Mouse (Mus musculus) lung, adult 18-20 months (tissue): ENCODE results near the gene Nrgn.

ENCODE experiments used
- DNase-seq, 2 experiments: peaks; one replicate each; pipeline ENCODE4 v3.0.0; 2022; ENCODE audit warnings: mixed read lengths in 2 of 2

The Nrgn gene

DNA sequence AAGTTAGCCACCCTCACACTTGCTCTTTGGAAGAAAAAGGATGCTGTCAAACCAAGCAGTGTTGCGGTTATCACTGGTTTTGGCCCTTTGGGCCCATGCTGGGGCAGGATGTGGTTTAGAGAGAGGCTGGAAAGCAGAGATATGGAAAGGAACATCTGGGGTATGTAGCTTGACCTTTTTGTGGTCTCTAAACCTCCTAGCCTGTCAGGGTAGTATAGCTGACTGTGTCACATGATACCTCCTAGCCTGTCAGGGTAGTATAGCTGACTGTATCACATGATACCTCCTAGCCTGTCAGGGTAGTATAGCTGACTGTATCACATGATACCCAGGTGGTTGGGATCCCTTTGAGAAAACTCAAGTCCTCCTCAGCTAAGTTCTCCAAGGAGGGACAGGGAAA is 1.6 kb upstream of the Nrgn start:
- no peak for DNase-seq

GRCm38 (mm10) chr9:37551751-37552531 is 763 bp downstream of the Nrgn start:
- DNase-seq = no peak

- DNase-seq = no peak
These were observed 2.3 kb downstream of the Nrgn start for GRCm38 (mm10) chr9:37550435-37550834.

GRCm38 (mm10) chr9:37546889-37547288 is 5.8 kb downstream of the Nrgn start:
- DNase-seq = no peak

DNA sequence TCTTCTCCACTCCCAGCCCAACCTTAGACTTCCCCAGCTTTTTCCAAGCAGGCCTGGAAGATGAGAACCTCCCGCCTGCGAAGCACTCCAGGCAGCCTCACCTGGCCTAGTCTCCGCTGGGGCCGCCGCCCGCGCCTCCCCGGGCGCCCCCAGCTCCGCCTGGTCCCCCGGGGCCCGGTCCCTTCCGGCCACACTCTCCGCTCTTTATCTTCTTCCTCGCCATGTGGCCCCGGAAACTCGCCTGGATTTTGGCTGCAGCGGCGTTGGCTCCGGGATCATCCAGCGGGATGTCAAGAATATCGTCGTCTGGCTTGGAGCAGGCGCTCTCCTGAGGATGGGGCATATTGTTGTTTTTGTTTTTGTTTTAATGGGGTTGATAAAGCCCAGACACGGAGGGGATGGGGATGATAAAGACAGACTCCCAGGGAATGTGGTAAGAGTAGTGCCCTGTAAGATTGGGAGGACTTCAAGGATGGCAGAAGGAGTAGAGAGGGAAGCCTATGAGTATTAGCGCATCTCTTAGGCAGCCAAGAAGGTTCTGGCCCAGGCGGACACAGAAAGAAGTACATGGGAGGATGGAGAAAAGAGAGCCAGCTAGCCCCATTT is 6.8 kb downstream of the Nrgn start:
- DNase-seq = no peak

- DNase-seq = no peak
These were observed 7.5 kb downstream of the Nrgn start for GRCm38 (mm10) chr9:37545166-37545610.

DNA sequence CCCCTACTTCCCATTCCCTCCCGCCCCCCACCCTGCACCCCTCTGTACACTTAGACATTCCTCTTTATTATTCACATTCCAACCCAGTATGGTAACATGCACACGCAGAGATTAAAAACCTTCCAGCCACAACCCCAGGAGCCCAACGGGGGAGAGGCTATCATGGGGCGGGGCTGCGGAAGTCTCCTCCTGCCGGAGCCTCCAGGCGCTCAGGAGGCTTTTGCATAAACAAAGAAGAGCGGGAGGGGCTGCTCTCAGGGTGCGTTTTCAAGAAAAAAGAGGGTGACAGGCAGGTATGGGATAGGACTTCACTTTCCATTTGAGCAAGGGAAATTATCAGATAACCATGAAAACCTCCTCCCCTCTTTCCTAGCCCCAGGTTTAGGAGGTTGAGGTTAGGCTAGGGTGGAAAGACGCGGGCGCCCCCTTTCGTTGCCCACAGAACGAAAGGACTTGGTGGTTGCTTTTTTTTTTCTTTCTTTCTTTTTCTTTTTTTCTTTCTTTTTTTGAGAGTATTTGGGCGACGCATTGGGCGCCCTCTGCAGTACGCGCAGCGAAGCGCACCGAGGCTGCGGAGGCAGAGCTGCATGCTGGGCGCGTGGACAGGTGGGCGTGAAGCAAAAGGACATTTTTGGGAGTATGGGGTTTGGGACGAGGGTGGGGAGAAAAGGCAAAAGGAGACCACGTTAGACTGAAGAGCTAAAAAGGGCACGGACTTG is 8.1 kb downstream of the Nrgn start:
- peak; percentile 79 to 86 for DNase-seq

GRCm38 (mm10) chr9:37543869-37544440 is 8.7 kb downstream of the Nrgn start:
- DNase-seq = no peak

DNA sequence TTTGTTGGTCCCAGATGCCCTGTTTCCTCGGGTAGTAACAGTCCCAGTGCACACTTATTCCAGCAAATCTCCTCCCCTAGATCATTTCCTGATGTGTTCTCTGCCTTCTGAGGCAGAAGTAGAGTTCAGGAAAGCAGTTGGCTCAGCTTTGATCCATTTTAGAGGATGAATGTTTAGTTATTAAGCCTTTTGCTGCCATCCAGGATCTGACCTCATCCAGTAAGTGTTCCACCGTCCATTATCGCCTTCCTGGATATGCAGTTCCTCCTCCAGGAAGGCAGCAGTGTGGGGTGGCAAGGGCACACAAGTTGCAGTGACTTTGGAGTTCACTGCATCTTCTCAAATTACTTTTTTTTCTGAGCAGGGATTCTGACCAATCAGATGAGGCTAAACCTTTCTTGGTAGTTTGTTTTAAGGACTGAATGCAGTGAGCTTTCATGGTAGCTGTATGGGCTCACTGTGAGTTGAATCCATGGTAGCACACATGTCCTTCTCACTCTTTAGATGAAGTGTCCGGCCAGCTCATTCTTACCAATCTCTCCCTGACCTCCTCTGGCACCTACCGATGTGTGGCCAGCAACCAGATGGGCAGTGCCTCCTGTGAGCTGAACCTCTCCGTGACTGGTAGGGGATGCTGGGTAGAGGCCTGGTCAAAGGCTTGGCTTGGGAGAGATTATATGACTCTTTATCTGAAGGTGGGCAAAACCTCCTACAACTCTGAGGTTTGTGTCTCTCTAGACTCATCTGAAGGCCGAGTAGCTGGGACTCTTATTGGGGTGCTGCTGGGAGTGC is 10.7 kb downstream of the Nrgn start:
- DNase-seq = peak in 1 of 2 experiments; percentile 36

- no peak for DNase-seq
These were observed 11.8 kb downstream of the Nrgn start for GRCm38 (mm10) chr9:37540701-37541575.

DNA sequence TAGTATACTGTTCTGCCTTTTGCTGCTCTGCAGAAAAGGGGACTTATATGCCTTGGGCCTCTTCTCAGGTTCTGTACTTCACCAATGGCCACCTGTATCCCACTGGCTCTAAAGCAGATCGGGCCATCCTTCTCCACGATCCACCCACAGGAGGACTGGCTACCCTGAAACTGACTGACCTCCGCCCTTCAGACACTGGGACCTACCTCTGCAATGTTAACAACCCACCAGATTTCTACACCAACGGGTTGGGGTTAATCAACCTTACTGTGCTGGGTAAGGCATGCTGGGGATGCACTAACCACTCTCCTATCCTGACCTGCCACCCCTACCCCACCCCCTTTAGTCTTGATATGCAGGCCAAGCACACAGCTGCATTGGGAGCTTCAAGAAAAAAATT is 12.5 kb downstream of the Nrgn start:
- DNase-seq = no peak

GRCm38 (mm10) chr9:37539170-37540025 is 13.3 kb downstream of the Nrgn start, which contains the start of gene Vsig2:
TSS of gene Vsig2 (plus strand) at chr9:37539255.
- no peak for DNase-seq

DNA sequence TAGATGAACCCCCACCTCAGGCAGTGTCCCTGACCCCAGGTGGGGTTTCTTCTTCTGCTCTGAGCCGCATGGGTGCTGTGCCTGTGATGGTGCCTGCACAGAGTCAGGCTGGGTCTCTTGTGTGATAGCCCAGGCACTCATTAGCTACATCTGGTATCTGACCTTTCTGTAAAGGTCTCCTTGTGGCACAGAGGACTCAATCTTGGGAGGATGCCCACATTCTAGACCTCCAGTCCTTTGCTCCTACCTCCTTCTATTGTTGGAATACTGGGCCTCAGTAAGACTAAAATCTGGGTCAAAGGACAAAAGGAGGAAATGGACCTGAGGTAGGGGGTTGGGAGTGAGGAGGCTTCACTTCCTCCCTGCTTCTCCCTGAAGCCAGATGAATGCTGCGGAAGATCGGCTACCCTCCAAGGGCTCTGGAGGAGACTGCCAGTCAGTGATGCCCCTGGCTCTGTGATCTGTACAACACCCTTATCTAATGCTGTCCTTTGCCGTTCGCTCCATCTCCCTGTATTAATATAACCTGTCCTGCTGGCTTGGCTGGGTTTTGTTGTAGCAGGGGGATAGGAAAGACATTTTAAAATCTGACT is 14.9 kb downstream of the Nrgn start:
- no peak for DNase-seq

- DNase-seq = no peak
These were observed 15.9 kb downstream of the Nrgn start for GRCm38 (mm10) chr9:37536851-37537250.

DNA sequence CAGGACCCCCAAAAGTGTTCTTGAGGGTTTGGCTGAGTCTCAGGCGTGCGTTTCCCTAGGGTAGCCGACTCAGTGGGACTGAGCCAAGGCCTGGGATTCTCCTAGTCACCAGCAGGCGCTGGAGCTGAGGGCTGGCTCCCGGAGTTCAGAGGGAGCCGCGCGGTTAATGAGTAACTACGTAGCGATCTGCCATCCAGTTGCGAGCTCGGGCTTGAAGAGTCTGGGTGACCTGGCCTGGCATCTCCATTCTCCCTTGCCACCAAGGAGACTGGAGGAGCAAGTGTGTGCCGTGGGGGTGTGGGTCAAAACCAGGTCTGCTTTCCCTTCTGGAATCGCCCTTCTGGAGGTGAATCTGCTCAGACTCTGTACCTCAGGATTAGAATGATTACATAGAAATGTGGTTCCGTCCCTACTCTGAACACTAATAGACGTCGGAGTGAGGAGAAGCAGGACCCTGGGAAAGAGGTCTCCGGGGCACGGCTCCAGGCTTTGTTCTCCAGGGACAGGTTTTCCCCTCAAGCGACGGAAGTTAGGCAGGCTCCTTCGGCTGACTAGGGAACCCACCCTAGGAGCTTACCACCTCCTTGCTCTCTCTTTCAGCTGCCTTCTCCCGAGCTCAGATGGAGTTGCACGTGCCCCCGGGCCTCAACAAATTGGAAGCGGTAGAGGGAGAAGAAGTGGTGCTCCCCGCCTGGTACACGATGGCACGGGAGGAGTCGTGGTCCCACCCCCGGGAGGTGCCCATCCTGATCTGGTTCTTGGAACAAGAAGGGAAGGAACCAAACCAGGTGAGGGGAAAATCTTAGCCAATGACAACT is 21.6 kb downstream of the Nrgn start:
- DNase-seq = peak; percentile 79 to 87

- DNase-seq = peak; percentile 87 to 91
These were observed 22.4 kb downstream of the Nrgn start for GRCm38 (mm10) chr9:37530031-37530887.

DNA sequence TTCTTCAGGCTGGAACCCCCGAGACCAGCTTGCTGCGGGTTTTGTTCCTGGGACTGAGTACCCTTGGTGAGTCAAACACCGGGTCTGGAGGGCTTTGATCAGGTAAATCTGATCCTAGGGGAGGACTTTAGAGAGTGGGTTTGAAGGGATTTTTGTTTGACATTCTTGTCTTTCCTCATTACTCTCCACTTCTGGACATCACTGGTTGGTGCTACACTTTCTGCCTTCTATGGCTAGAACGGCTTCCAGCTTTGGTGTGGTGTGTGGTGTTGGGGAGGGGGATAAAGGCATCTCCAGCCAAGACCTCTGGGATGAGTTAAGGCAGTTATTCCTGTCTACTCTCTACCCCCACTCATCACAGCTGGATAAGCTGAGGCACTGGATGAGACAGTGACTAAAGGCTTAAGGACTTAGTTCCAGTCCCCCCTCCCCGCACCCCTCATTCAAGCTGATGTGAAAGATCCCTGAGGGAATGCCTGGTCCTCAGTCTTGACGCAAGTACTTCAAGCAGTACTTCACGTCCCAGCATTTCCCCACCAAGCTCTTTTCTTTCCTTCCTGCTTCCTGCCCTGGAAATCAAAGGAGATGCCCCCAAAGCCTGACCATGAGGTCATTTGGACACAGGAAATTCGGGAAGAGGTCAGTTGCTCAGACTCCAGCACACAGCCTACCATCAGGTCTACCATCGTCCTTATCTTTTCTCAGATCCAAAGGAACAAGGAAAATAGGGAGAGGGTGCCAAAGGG is 24.3 kb downstream of the Nrgn start:
- DNase-seq = peak; percentile 54 to 80
